Mouse (Mus musculus): ENCODE data around the gene Olfr1443. TPM values are rescaled to one million over a fixed set of nuclear protein-coding genes. Genes with fewer than 3 reads are reported as not detected.

Olfr1443 gene
- total RNA-seq, 4 experiments from 2014 or later: not detected

Other genes with a start within 250 kb of the Olfr1443 start
- gene Mpeg1, start 217.3 kb upstream of the Olfr1443 start, total RNA-seq (2022): 10 to 100 TPM; 29.9 to 72.1 (median 53.2) TPM
- 10 to 100 TPM; 12.6 to 26.3 (median 19.7) TPM for gene Dtx4, start 176.7 kb upstream of the Olfr1443 start, total RNA-seq (2022)
- 1 to 10 TPM; 2.2 to 5.5 (median 4.6) TPM for gene Fam111a, start 132.4 kb upstream of the Olfr1443 start, total RNA-seq (2022)
- gene Gm4952, start 78.1 kb upstream of the Olfr1443 start, total RNA-seq (2022): under 1 TPM in 1 of 4 experiments, not detected in 3; 0.16 TPM
- gene Glyat, start 44.8 kb upstream of the Olfr1443 start, total RNA-seq (2022): not detected
- gene Olfr1442, start 7.7 kb upstream of the Olfr1443 start, total RNA-seq (2022): not detected
- under 1 TPM in 1 of 4 experiments, not detected in 3; 0.35 TPM for gene Keg1, start 17.7 kb downstream of the Olfr1443 start, total RNA-seq (2022)
- gene Cntf, start 87.5 kb downstream of the Olfr1443 start, total RNA-seq (2022): 1 to 10 TPM; 1.1 to 3.6 (median 2.3) TPM
- 10 to 100 TPM; 70.3 to 80.8 (median 71.4) TPM for gene Zfp91, start 118.0 kb downstream of the Olfr1443 start, total RNA-seq (2022)
- gene Lpxn, start 118.1 kb downstream of the Olfr1443 start, total RNA-seq (2022): 1 to 10 TPM; 2.1 to 5.8 (median 3.9) TPM
- gene Gm5244, start 168.6 kb downstream of the Olfr1443 start, total RNA-seq (2022): not detected
- gene Olfr1444, start 179.2 kb downstream of the Olfr1443 start, total RNA-seq (2022): not detected
- not detected for gene Olfr1445, start 205.7 kb downstream of the Olfr1443 start, total RNA-seq (2022)
- gene Olfr1446, start 215.4 kb downstream of the Olfr1443 start, total RNA-seq (2022): not detected
- not detected for gene Olfr1447, start 225.6 kb downstream of the Olfr1443 start, total RNA-seq (2022)
- gene Olfr1448, start 246.3 kb downstream of the Olfr1443 start, total RNA-seq (2022): not detected

Measured in adrenal gland, adult 8-10 months (tissue).